Mouse (Mus musculus): ENCODE measurements around the gene Fbxl12.

Fbxl12 gene

GRCm38 (mm10) chr9:20651602-20652259 is 7.2 kb upstream of the Fbxl12 start, which contains the start of gene Pin1:
Gene Pin1 (plus strand): TSS chr9:20652095.
- peak; percentile 98 to 99 for DNase-seq

GRCm38 (mm10) chr9:20645121-20645520 is 554 bp upstream of the Fbxl12 start:
- DNase-seq: no peak

GRCm38 (mm10) chr9:20643781-20644180 is 786 bp downstream of the Fbxl12 start:
- no peak for DNase-seq

- peak; percentile 85 to 93 for DNase-seq
Measured at GRCm38 (mm10) chr9:20642896-20643466, 1.6 kb downstream of the Fbxl12 start.

GRCm38 (mm10) chr9:20642101-20642895 is 2.3 kb downstream of the Fbxl12 start, which contains the start of gene Ubl5:
Gene Ubl5 (plus strand): TSS chr9:20642878.
- peak; percentile 93 to 97 for DNase-seq

GRCm38 (mm10) chr9:20641501-20641900 is 3.1 kb downstream of the Fbxl12 start:
- no peak for DNase-seq

GRCm38 (mm10) chr9:20639486-20639885 is 5.1 kb downstream of the Fbxl12 start:
- DNase-seq: peak in 1 of 2 experiments; percentile 40

- DNase-seq: no peak
Measured at GRCm38 (mm10) chr9:20638552-20638951, 6.0 kb downstream of the Fbxl12 start.

GRCm38 (mm10) chr9:20636790-20637189 is 7.8 kb downstream of the Fbxl12 start:
- DNase-seq: no peak

GRCm38 (mm10) chr9:20636256-20636655 is 8.3 kb downstream of the Fbxl12 start:
- DNase-seq: peak; percentile 86 to 95

GRCm38 (mm10) chr9:20635676-20636075 is 8.9 kb downstream of the Fbxl12 start:
- peak; percentile 39 to 65 for DNase-seq

GRCm38 (mm10) chr9:20631332-20631731 is 13.2 kb downstream of the Fbxl12 start:
- DNase-seq: no peak

- no peak for DNase-seq
Measured at GRCm38 (mm10) chr9:20616685-20617084, 27.9 kb downstream of the Fbxl12 start.

- DNase-seq: no peak
Measured at GRCm38 (mm10) chr9:20611976-20612375, 32.6 kb downstream of the Fbxl12 start.

GRCm38 (mm10) chr9:20609831-20610464 is 34.6 kb downstream of the Fbxl12 start:
- peak in 1 of 2 experiments; percentile 23 for DNase-seq

GRCm38 (mm10) chr9:20607100-20607974 is 37.2 kb downstream of the Fbxl12 start:
- DNase-seq: peak; percentile 70 to 84

GRCm38 (mm10) chr9:20606269-20606668 is 38.3 kb downstream of the Fbxl12 start:
- DNase-seq: no peak

GRCm38 (mm10) chr9:20601270-20601669 is 43.3 kb downstream of the Fbxl12 start:
- no peak for DNase-seq

- peak; percentile 93 to 96 for DNase-seq
Measured at GRCm38 (mm10) chr9:20581175-20581634, 63.4 kb downstream of the Fbxl12 start, which contains the start of gene Zfp846. Gene Zfp846 (plus strand): TSS chr9:20581291.

GRCm38 (mm10) chr9:20576591-20576990 is 68.0 kb downstream of the Fbxl12 start:
- DNase-seq: no peak

GRCm38 (mm10) chr9:20571060-20571459 is 73.5 kb downstream of the Fbxl12 start:
- DNase-seq: no peak
